Mouse (Mus musculus): ENCODE data around the gene Ssbp4.

GRCm38 (mm10) chr8:70595811-70596210 is 12.9 kb downstream of the Ssbp4 start:
- no peak for TF ChIP-seq GATA1 (IDR thresholded peaks at IDR 0.05; ENCODE audit: low read length)
- TF ChIP-seq TAL1 (IDR thresholded peaks at IDR 0.05; ENCODE audit: low read length), result no peak
